Comparison of ENCODE assay signal across 8 mouse cellular contexts in the genomic region with DNA sequence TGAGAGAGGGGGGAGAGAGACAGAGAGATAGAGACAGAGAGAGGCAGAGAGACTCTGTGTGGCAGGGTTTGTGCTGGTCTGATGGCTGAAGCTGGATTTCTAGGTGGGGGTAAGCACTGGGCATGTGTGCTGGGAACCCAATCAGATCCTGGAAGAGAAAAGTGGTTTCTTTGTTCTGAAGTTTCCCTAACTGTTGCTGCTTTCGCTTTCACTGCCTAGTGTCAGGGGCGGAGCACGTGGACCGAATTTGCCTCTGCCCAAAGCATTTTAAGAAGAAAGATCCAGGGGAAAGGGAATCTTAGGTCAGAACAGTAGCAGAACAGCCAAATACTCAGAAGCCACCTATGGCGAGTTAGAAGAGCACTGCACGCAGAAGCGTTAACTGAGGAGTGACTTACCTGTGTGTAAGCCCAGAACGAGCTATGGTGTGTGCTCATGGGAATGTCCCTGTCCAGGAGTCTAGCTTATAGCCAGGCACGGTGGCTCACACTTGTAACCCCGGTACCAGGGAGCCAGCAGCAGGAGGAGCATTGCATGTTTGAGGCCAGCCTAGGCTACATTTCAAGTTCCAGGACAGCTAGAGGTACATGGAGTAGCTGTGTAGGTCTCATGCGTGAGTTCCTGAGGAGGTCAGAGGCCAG. TPM values are rescaled to one million over a fixed set of nuclear protein-coding genes. Genes with fewer than 3 reads are reported as not detected.
DNase-seq lines count a peak whose midpoint lies in the region; ATAC-seq lines count a peak whose summit lies in the region.

No protein-coding gene starts in this region.

- peak; percentile 26 for DNase-seq in urinary bladder, postnatal 14 days (ENCODE audit: low spot score)
- no peak for DNase-seq in urinary bladder, adult 2 months (ENCODE audit: low spot score)
- peak; percentile 41 to 52 for DNase-seq in heart, postnatal 36 days
- peak; percentile 66 for DNase-seq in lung, postnatal 10 days
- DNase-seq in thymus, postnatal 25 days: peak; percentile 45
- no peak for DNase-seq in cerebellum, adult 9-10 months
- no peak for DNase-seq in left cerebral cortex, postnatal 10 days (ENCODE audit: extremely low spot score in 1 of 2, low spot score in 2 of 2)

- peak; percentile 80 for ATAC-seq in common myeloid progenitor, adult 5-6 weeks (replicated peaks; ENCODE audit: low read depth, poor library complexity, severe bottlenecking)

- intact Hi-C loops in heart, postnatal 36 days (cut with DNase I): loop anchor here (2.0 kb wide), 1 partner anchor 75 kb away; a partner anchor contains a TSS
- intact Hi-C loops in left cerebral cortex, postnatal 10 days (cut with DNase I): no loop called here

RNA-seq across cellular contexts. Expression of a gene that starts 21.6 kb away (rescaled TPM):
- polyA plus RNA-seq in urinary bladder, adult 2 months (2012; rRNA removed): 12.3 and 14.5 TPM in 2 replicates
- 74.8 and 89.6 TPM in 2 replicates for total RNA-seq in common myeloid progenitor, adult 5-6 weeks (2017)
- 10 to 100 TPM; 11.7 to 12.6 TPM for total RNA-seq in heart, postnatal 36 days (2021)
- 100 to 1,000 TPM; 127 to 133 TPM for total RNA-seq in left cerebral cortex, postnatal 10 days (2021)

Comparison
In these comparisons a context has a peak if more than half of its experiments do, and no peak if none do; other contexts are left out.
1. DNase-seq: peak in urinary bladder, postnatal 14 days (single experiment), heart, postnatal 36 days (2 of 2), lung, postnatal 10 days (single experiment) and thymus, postnatal 25 days (single experiment); none in urinary bladder, adult 2 months (single experiment), cerebellum, adult 9-10 months (single experiment) and left cerebral cortex, postnatal 10 days (0 of 2).